Mouse (Mus musculus): ENCODE data around the gene Zfp53.

- TF ChIP-seq CTCF (IDR thresholded peaks at IDR 0.05; ENCODE audit: low read depth) (no peak), EP300 (IDR thresholded peaks at IDR 0.05; ENCODE audit: low read depth) (no peak)
Observed at GRCm38 (mm10) chr17:21450138-21450704, 38.6 kb upstream of the Zfp53 start, which contains the start of gene Zfp51.

Data from heart, postnatal 0 days (tissue).